ENCODE assay signal across 1 mouse cellular context in the genomic region with DNA sequence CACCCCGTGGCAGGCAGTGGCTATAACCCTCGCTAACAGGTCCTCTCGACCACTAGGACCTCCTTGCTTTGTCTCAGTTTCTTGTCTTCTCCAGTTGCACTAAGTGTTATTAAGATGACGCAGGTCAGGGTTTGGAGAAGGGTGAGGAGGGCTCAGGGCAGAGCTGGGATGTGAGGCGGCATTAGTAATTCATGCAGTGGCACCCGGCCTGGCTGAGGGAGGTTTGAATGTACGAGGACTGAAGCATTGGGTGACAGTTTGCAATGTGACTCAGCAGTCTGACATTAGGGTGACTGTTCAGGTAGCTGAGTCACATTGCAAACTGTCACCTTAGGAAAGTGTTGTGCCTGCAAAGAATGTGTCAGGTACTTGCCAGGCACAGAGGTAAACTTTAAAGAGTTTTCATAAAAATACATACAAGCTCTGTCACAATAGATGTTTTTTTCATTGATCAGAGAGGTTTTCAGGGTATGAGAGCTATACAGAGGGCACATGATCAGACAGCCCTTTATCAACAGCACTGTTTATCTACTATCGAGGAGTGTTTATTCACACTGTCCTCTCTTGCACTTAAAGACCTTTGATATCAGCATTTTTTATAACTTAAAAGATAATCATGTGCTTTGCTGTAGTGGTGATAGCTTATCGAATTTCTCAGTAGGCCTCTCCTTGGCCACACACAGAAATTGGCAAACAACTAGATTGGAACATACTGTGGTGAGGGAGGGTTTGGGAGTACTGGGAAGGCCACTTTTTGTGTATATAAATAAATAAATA.
A peak's percentile ranks its signal among the peaks of the same experiment; 100 is the strongest.
TF ChIP-seq lines count a peak whose summit lies in the region.

No protein-coding gene starts in this region.

TF ChIP-seq in MEL, 35 proteins besides CTCF, POLR2A, EP300 and RAD21 (continued from another document):
- no peak for TF ChIP-seq ZC3H11A (IDR thresholded peaks at IDR 0.05; ENCODE audit: low read depth, low read length)
- TF ChIP-seq NRF1 (IDR thresholded peaks at IDR 0.05; ENCODE audit: insufficient read depth, low read depth, low read length, poor library complexity, severe bottlenecking), result no peak
- TF ChIP-seq BHLHE40 (IDR thresholded peaks at IDR 0.05; ENCODE audit: borderline replicate concordance, low read depth, low read length), result peak; percentile 85
- TF ChIP-seq CHD2 (IDR thresholded peaks at IDR 0.05; ENCODE audit: low read length), result no peak
- 0 out of 2 replicates have a peak, but pooled peaks have one; percentile 69 for TF ChIP-seq CHD1 (IDR thresholded peaks at IDR 0.05; ENCODE audit: low read depth, low read length)
- no peak for TF ChIP-seq ZKSCAN1 (IDR thresholded peaks at IDR 0.05; ENCODE audit: low read depth, low read length)
- no peak for TF ChIP-seq TBP (IDR thresholded peaks at IDR 0.05; ENCODE audit: low read depth, low read length)
- peak; percentile 64; the same call in 1 of the 2 replicates for TF ChIP-seq MAFK (IDR thresholded peaks at IDR 0.05; ENCODE audit: borderline replicate concordance, low read depth, low read length)
- TF ChIP-seq E2F4 (IDR thresholded peaks at IDR 0.05; ENCODE audit: borderline replicate concordance, low read depth, low read length), result no peak
- no peak for TF ChIP-seq USF2 (IDR thresholded peaks at IDR 0.05; ENCODE audit: borderline replicate concordance in 1 of 2, insufficient read depth in 1 of 2, low read depth in 1 of 2, low read length in 2 of 2)
- TF ChIP-seq SIN3A (IDR thresholded peaks at IDR 0.05; ENCODE audit: low read length), result peak; percentile 80; the same call in 1 of the 2 replicates
- TF ChIP-seq MYB (IDR thresholded peaks at IDR 0.05; ENCODE audit: low read depth, low read length), result peak; percentile 74
- TF ChIP-seq MEF2A (IDR thresholded peaks at IDR 0.05; ENCODE audit: extremely low read depth, insufficient replicate concordance, low read depth, low read length, poor library complexity, severe bottlenecking), result no peak
- TF ChIP-seq ZNF384 (IDR thresholded peaks at IDR 0.05; ENCODE audit: low read depth, low read length), result peak; percentile 81
- TF ChIP-seq TCF12 (IDR thresholded peaks at IDR 0.05; ENCODE audit: low read depth, low read length), result peak; percentile 95
- TF ChIP-seq KAT2A (conservative IDR thresholded peaks at IDR 0.05; ENCODE audit: low read depth, low read length), result no peak
- TF ChIP-seq NELFE (IDR thresholded peaks at IDR 0.05; ENCODE audit: low read depth, low read length), result no peak
- no peak for TF ChIP-seq POLR2AphosphoS2 (IDR thresholded peaks at IDR 0.05; ENCODE audit: low read length)
- 0 out of 2 replicates have a peak, but pooled peaks have one; percentile 4 for TF ChIP-seq TAL1 (IDR thresholded peaks at IDR 0.05; ENCODE audit: low read length)
- TF ChIP-seq JUND (IDR thresholded peaks at IDR 0.05; ENCODE audit: low read depth, low read length), result no peak
- TF ChIP-seq RCOR1 (IDR thresholded peaks at IDR 0.05; ENCODE audit: low read depth, low read length), result peak; percentile 45; the same call in 1 of the 2 replicates
- no peak for TF ChIP-seq UBTF (IDR thresholded peaks at IDR 0.05; ENCODE audit: borderline replicate concordance, insufficient read depth, low read depth, low read length)
- no peak for TF ChIP-seq MYC (IDR thresholded peaks at IDR 0.05; ENCODE audit: low read depth, low read length)
- peak; percentile 81 for TF ChIP-seq USF1 (IDR thresholded peaks at IDR 0.05; ENCODE audit: low read depth, low read length)
- peak; percentile 77; the same call in 1 of the 2 replicates for TF ChIP-seq GABPA (IDR thresholded peaks at IDR 0.05; ENCODE audit: low read depth, low read length)
- TF ChIP-seq MAZ (IDR thresholded peaks at IDR 0.05; ENCODE audit: low read depth, low read length), result no peak
TF ChIP-seq in MEL: peak in this region for 15.
